Mouse (Mus musculus) MEL (cell line): Measurements from ENCODE around the gene Fermt3. TPM values are rescaled to one million over a fixed set of nuclear protein-coding genes. Genes with fewer than 3 reads are reported as not detected.

ENCODE experiments used
- DNase-seq: peaks from one replicate; pipeline ENCODE4 v3.0.0; 2011; ENCODE audit warnings: low read depth, low spot score
- H3K27ac ChIP-seq: 2 replicates; pipeline ENCODE4 v1.5.1; 2012; ENCODE audit warnings: low read depth, mild to moderate bottlenecking, control low read depth, low read length, moderate library complexity; ENCODE audit not compliant: control insufficient read depth
- H3K27me3 ChIP-seq, 2 experiments: fragments of 150-350 bp in 1 of 2; sonication (generic) in 1 of 2; 2 replicates each; pipeline ENCODE4 v1.6.1; 2012; ENCODE audit warnings: low read length in 2 of 2, mild to moderate bottlenecking in 2 of 2, improper control_type of control experiment in 1 of 2, moderate library complexity in 1 of 2; ENCODE audit not compliant: insufficient read depth in 2 of 2, control insufficient read depth in 1 of 2
- H3K36me3 ChIP-seq, 2 experiments: 2 replicates each; pipeline ENCODE4 v1.6.1; 2012 to 2014; ENCODE audit warnings: low read length in 2 of 2, improper control_type of control experiment in 1 of 2, inconsistent platforms in 1 of 2, mild to moderate bottlenecking in 1 of 2; ENCODE audit not compliant: insufficient read depth in 2 of 2, control insufficient read depth in 1 of 2
- H3K4me1 ChIP-seq, 2 experiments: fragments of 150-350 bp in 1 of 2; sonication (generic) in 1 of 2; 2 replicates each; pipeline ENCODE4 v1.6.1; 2012; ENCODE audit warnings: low read length in 2 of 2, improper control_type of control experiment in 1 of 2, mild to moderate bottlenecking in 1 of 2; ENCODE audit not compliant: insufficient read depth in 2 of 2, control insufficient read depth in 1 of 2
- H3K4me3 ChIP-seq, 2 experiments: fragments of 150-350 bp in 1 of 2; sonication (generic) in 1 of 2; 2 replicates each; pipeline ENCODE4 v1.5.1; 2012; ENCODE audit warnings: low read depth in 2 of 2, low read length in 2 of 2, mild to moderate bottlenecking in 2 of 2, moderate library complexity in 2 of 2, control low read depth in 1 of 2, improper control_type of control experiment in 1 of 2; ENCODE audit not compliant: control insufficient read depth in 1 of 2, insufficient read depth in 1 of 2
- H3K79me2 ChIP-seq: 2 replicates; pipeline ENCODE4 v1.6.1; 2012; ENCODE audit warnings: mild to moderate bottlenecking, low read length, moderate library complexity; ENCODE audit not compliant: control insufficient read depth, poor library complexity, insufficient read depth
- H3K9ac ChIP-seq: 2 replicates; pipeline ENCODE4 v1.6.1; 2012; ENCODE audit warnings: low read depth, mild to moderate bottlenecking, control low read depth, low read length, moderate library complexity; ENCODE audit not compliant: control insufficient read depth, poor library complexity, severe bottlenecking
- H3K9me3 ChIP-seq: fragments of 150-350 bp; sonication (generic); replicated peaks from 2 replicates; pipeline ENCODE4 v1.6.1; 2012; ENCODE audit warnings: mild to moderate bottlenecking, low read length, improper control_type of control experiment, moderate library complexity; ENCODE audit not compliant: insufficient read depth
- GATA1 ChIP-seq: IDR thresholded peaks from 2 replicates; pipeline ENCODE4 v1.6.1; 2011; ENCODE audit warnings: low read depth, low read length, improper control_type of control experiment
- HCFC1 ChIP-seq: IDR thresholded peaks from 2 replicates; pipeline ENCODE4 v1.6.1; 2012; ENCODE audit warnings: low read depth, mild to moderate bottlenecking, inconsistent platforms, low read length, improper control_type of control experiment, moderate library complexity
- JUND ChIP-seq: IDR thresholded peaks from 2 replicates; pipeline ENCODE4 v1.6.1; 2011; ENCODE audit warnings: low read depth, mild to moderate bottlenecking, improper control_type of control experiment, low read length
- KAT2A ChIP-seq: conservative IDR thresholded peaks from 2 replicates; pipeline ENCODE4 v1.6.1; 2012; ENCODE audit warnings: low read depth, low read length, improper control_type of control experiment, inconsistent platforms
- MAX ChIP-seq: IDR thresholded peaks from 2 replicates; pipeline ENCODE4 v1.6.1; 2011; ENCODE audit warnings: low read length, improper control_type of control experiment
- MXI1 ChIP-seq: IDR thresholded peaks from 2 replicates; pipeline ENCODE4 v1.6.1; 2011; ENCODE audit warnings: mild to moderate bottlenecking, low read depth, low read length, improper control_type of control experiment
- NELFE ChIP-seq: IDR thresholded peaks from 2 replicates; pipeline ENCODE4 v1.6.1; 2011; ENCODE audit warnings: low read depth, low read length, improper control_type of control experiment
- POLR2A ChIP-seq, 2 experiments: IDR thresholded peaks; 2 replicates each; pipeline ENCODE4 v1.6.1; 2011 to 2012; ENCODE audit warnings: low read length in 2 of 2, mild to moderate bottlenecking in 2 of 2, control low read depth in 1 of 2, improper control_type of control experiment in 1 of 2, low read depth in 1 of 2, moderate library complexity in 1 of 2; ENCODE audit not compliant: control insufficient read depth in 1 of 2, insufficient read depth in 1 of 2, poor library complexity in 1 of 2
- POLR2AphosphoS2 ChIP-seq: IDR thresholded peaks from 2 replicates; pipeline ENCODE4 v1.6.1; 2011; ENCODE audit warnings: low read length, improper control_type of control experiment
- SIN3A ChIP-seq: IDR thresholded peaks from 2 replicates; pipeline ENCODE4 v1.6.1; 2012; ENCODE audit warnings: low read length, improper control_type of control experiment, inconsistent platforms
- SMC3 ChIP-seq: IDR thresholded peaks from 2 replicates; pipeline ENCODE4 v1.6.1; 2011; ENCODE audit warnings: low read depth, low read length, improper control_type of control experiment
- TAL1 ChIP-seq: IDR thresholded peaks from 2 replicates; pipeline ENCODE4 v1.6.1; 2012; ENCODE audit warnings: mild to moderate bottlenecking, inconsistent platforms, low read length, moderate library complexity, mixed read lengths
- UBTF ChIP-seq: IDR thresholded peaks from 2 replicates; pipeline ENCODE4 v1.6.1; 2012; ENCODE audit warnings: low read depth, mild to moderate bottlenecking, inconsistent platforms, low read length, improper control_type of control experiment, moderate library complexity, borderline replicate concordance; ENCODE audit not compliant: insufficient read depth
- USF1 ChIP-seq: IDR thresholded peaks from 2 replicates; pipeline ENCODE4 v1.6.1; 2014; ENCODE audit warnings: low read depth, mild to moderate bottlenecking, inconsistent platforms, low read length, improper control_type of control experiment, moderate library complexity
- ZMIZ1 ChIP-seq: IDR thresholded peaks from 2 replicates; pipeline ENCODE4 v1.6.1; 2012; ENCODE audit warnings: low read depth, mild to moderate bottlenecking, inconsistent platforms, low read length, improper control_type of control experiment, moderate library complexity
- polyA plus RNA-seq, 2 experiments: library from polyadenylated mRNA; stranded (reverse) in 1 of 2; unstranded in 1 of 2; fragments of >175 nt in 1 of 2; fragments of >200 nt in 1 of 2; gene quantifications; 2 replicates each; pipeline versions ENCODE4 v1.2.1 to v1.2.4; 2012; ENCODE audit warnings: low replicate concordance in 2 of 2, low read depth in 1 of 2; ENCODE audit not compliant: insufficient read length in 2 of 2, insufficient read depth in 1 of 2, missing spikeins in 1 of 2
- total RNA-seq: library from RNA; depleted of rRNA; stranded (reverse); fragments of 300-350 nt; gene quantifications from 2 replicates; pipeline ENCODE4 v1.2.3, GENCODE M21; 2012

Gene Fermt3
- total and polyA plus RNA-seq, 3 experiments = 244 to 329 (median 327) TPM

- Histone ChIP-seq H3K4me3 (peak overlapping the region; percentile 78 to 85), H3K9me3 (no peaks in the 10 kb centered on the region), H3K4me1 (peaks cover 12 to 19% of the 10 kb centered on the region in 2 experiments), H3K27ac (peak overlapping the region; percentile 40), H3K36me3 (peaks cover 0 to 7% of the 10 kb centered on the region in 2 experiments; a peak in 2 of 4 replicates), H3K9ac (peak overlapping the region; percentile 94), H3K79me2 (peaks cover 7% of the 10 kb centered on the region; the same call in 1 of the 2 replicates), H3K27me3 (no peaks in the 10 kb centered on the region)
- TF ChIP-seq SMC3 = no peak
- TF ChIP-seq JUND = no peak
- no peak for TF ChIP-seq POLR2AphosphoS2
- peak; percentile 11; the same call in 1 of the 2 replicates for TF ChIP-seq SIN3A
- TF ChIP-seq ZMIZ1 = no peak
- TF ChIP-seq TAL1 = no peak
- TF ChIP-seq MAX = peak; percentile 18; the same call in 1 of the 2 replicates
- no peak for TF ChIP-seq UBTF
- DNase-seq = no peak
Measured at GRCm38 (mm10) chr19:6987904-6988285, 31.4 kb downstream of the Fermt3 start.

GRCm38 (mm10) chr19:6987061-6987903 lies 32.0 kb downstream of the Fermt3 start, which contains the start of gene Vegfb:
Vegfb (minus strand) TSS chr19:6987651.
- Histone ChIP-seq H3K4me3 (peak within 1 kb of the TSS; percentile 78 to 85), H3K27me3 (no peaks in the 10 kb centered on the region), H3K4me1 (peaks cover 12 to 18% of the 10 kb centered on the region in 2 experiments), H3K9ac (peak within 1 kb of the TSS; percentile 94), H3K27ac (peak within 1 kb of the TSS; percentile 55)
- TF ChIP-seq POLR2AphosphoS2 = 0 out of 2 replicates have a peak, but pooled peaks have one; percentile 32
- TF ChIP-seq GATA1 = no peak
- peak; percentile 35 for TF ChIP-seq NELFE
- TF ChIP-seq MXI1 = peak; percentile 58; the same call in 1 of the 2 replicates
- TF ChIP-seq USF1 = peak; percentile 79
- peak; percentile 24 for TF ChIP-seq HCFC1
- TF ChIP-seq KAT2A = no peak
- TF ChIP-seq SIN3A = peak; percentile 39; the same call in 1 of the 2 replicates
- peak in 1 of 2 experiments; percentile 52; a peak in 2 of 4 replicates for TF ChIP-seq POLR2A (IDR thresholded peaks at IDR 0.05; ENCODE audit: control insufficient read depth in 1 of 2, insufficient read depth in 1 of 2, low read depth in 1 of 2, low read length in 2 of 2, poor library complexity in 1 of 2)
- TF ChIP-seq, all 39 proteins: peak for 7
- H3K9me3 ChIP-seq = no peaks in the 10 kb centered on the region
- peaks cover 0 to 7% of the 10 kb centered on the region in 2 experiments; a peak in 2 of 4 replicates for H3K36me3 ChIP-seq
- peak; percentile 68 for DNase-seq
- peaks cover 7% of the 10 kb centered on the region; the same call in 1 of the 2 replicates for H3K79me2 ChIP-seq
